In the genomic region with DNA sequence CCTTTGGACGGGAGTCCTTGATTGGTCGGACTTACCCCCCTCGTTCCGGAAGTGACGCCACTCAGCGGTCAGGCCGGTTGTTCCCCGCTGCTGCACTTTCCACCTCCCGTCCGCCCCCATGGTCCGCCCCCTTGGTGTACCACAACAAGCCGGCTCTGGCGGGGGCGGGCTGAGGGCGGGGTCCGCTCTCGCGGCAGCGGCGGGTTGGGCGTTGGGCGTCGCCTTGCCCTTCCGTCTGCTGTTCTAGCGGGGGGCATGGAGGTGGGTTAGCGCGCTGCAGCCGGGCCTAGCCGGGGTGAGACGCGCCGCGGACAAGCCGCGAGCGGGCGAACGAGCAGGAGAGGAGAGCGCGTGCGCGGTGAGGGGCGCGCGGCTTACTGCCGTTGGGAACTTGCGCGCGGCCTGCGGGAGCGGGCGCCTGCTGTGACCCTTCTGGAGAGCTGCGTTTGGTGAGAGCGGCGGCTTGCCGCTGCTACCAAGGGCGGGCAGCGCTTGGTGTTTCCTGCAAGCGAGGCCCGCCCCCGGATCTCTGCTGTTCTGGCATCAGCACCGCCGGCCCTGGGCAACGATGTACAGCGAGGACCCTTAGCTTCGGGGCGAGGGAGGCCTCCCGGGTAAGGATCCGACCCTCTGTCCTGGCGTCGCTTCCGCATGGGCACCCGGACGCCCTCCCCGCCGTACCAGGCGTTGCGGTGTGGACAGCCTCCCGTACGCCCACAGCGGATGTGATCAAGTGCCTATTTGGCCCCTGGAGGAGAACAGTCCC, we compare ENCODE assay signal across 8 mouse cellular contexts. TPM values are rescaled to one million over a fixed set of nuclear protein-coding genes. Genes with fewer than 3 reads are reported as not detected.
DNase-seq lines count a peak whose midpoint lies in the region; ATAC-seq and TF ChIP-seq lines count a peak whose summit lies in the region.

No protein-coding gene starts in this region.

- no peaks in the 10 kb centered on the region for H3K27me3 ChIP-seq in embryonic facial prominence, embryonic 15.5 days
- no peaks in the 10 kb centered on the region for H3K27me3 ChIP-seq in limb, embryonic 14.5 days (ENCODE audit: control insufficient read depth, insufficient read depth, low read length)
- H3K27me3 ChIP-seq in midbrain, postnatal 0 days (ENCODE audit: insufficient read depth, low read length): no peaks in the 10 kb centered on the region

- under 1% methylated on average over 62 of the region's 81 CpGs for WGBS in bone marrow, adult 2 months
- under 1% methylated on average over 81 of the region's 81 CpGs for WGBS in embryonic facial prominence, embryonic 15.5 days
- WGBS in limb, embryonic 14.5 days: under 1% methylated on average over 64 of the region's 81 CpGs
- WGBS in midbrain, postnatal 0 days: under 1% methylated on average over 64 of the region's 81 CpGs

- H3K36me3 ChIP-seq in embryonic facial prominence, embryonic 15.5 days: peaks cover 18% of the 10 kb centered on the region
- H3K36me3 ChIP-seq in limb, embryonic 14.5 days (ENCODE audit: control insufficient read depth, insufficient read depth, low read length): peaks cover 21% of the 10 kb centered on the region
- H3K36me3 ChIP-seq in midbrain, postnatal 0 days (ENCODE audit: insufficient read depth, low read length): peaks cover 11% of the 10 kb centered on the region

- H3K27ac ChIP-seq in bone marrow, adult 2 months (ENCODE audit: control insufficient read depth, insufficient read depth, low read depth, low read length, poor library complexity): peak overlapping the region; percentile 98
- H3K27ac ChIP-seq in embryonic facial prominence, embryonic 15.5 days (replicated peaks): peak overlapping the region; percentile 95
- H3K27ac ChIP-seq in limb, embryonic 14.5 days (replicated peaks; ENCODE audit: low read depth, low read length): peak overlapping the region; percentile 91
- H3K27ac ChIP-seq in midbrain, postnatal 0 days (ENCODE audit: low read depth, low read length): peak overlapping the region; percentile 86

- peaks cover 2% of the 10 kb centered on the region for H3K4me1 ChIP-seq in bone marrow, adult 2 months (ENCODE audit: control insufficient read depth, insufficient read depth, low read length)
- peaks cover 8% of the 10 kb centered on the region; the same call in 1 of the 2 replicates for H3K4me1 ChIP-seq in embryonic facial prominence, embryonic 15.5 days
- peaks cover 10% of the 10 kb centered on the region for H3K4me1 ChIP-seq in limb, embryonic 14.5 days (ENCODE audit: control insufficient read depth, insufficient read depth, low read length)
- H3K4me1 ChIP-seq in midbrain, postnatal 0 days (ENCODE audit: insufficient read depth, low read length): peaks cover 2% of the 10 kb centered on the region; the same call in 1 of the 2 replicates

- H3K9ac ChIP-seq in embryonic facial prominence, embryonic 15.5 days: peak overlapping the region; percentile 84
- peak overlapping the region; percentile 85 for H3K9ac ChIP-seq in limb, embryonic 14.5 days (ENCODE audit: low read depth, low read length, severe bottlenecking)
- H3K9ac ChIP-seq in midbrain, postnatal 0 days (replicated peaks; ENCODE audit: low read length, poor library complexity, severe bottlenecking): peak overlapping the region; percentile 81

- peak; percentile 62; the same call in 1 of the 2 replicates for TF ChIP-seq POLR2A in bone marrow, adult 2 months (IDR thresholded peaks at IDR 0.05; ENCODE audit: borderline replicate concordance, control insufficient read depth, low read depth, low read length)
- 0 out of 2 replicates have a peak, but pooled peaks have one; percentile 43 for TF ChIP-seq POLR2A in limb, embryonic 14.5 days (IDR thresholded peaks at IDR 0.05; ENCODE audit: borderline replicate concordance, extremely low read depth, insufficient read depth, insufficient read length)

- TF ChIP-seq CTCF in bone marrow, adult 2 months (IDR thresholded peaks at IDR 0.05; ENCODE audit: control insufficient read depth, insufficient read depth, low read length): no peak
- TF ChIP-seq CTCF in midbrain, postnatal 0 days (IDR thresholded peaks at IDR 0.05): peak; percentile 20; the same call in 1 of the 2 replicates

- peak overlapping the region; percentile 82 for H3K4me3 ChIP-seq in bone marrow, adult 2 months (replicated peaks; ENCODE audit: control insufficient read depth, low read depth, low read length)
- H3K4me3 ChIP-seq in embryonic facial prominence, embryonic 15.5 days (replicated peaks): peak overlapping the region; percentile 87
- H3K4me3 ChIP-seq in limb, embryonic 14.5 days (replicated peaks; ENCODE audit: low read length): peak overlapping the region; percentile 83
- peak overlapping the region; percentile 66 for H3K4me3 ChIP-seq in midbrain, postnatal 0 days (ENCODE audit: low read depth, low read length)

- H3K4me2 ChIP-seq in embryonic facial prominence, embryonic 15.5 days (replicated peaks): peak overlapping the region; percentile 72
- peak overlapping the region; percentile 68 for H3K4me2 ChIP-seq in limb, embryonic 14.5 days (replicated peaks; ENCODE audit: low read depth, low read length, severe bottlenecking)
- H3K4me2 ChIP-seq in midbrain, postnatal 0 days (ENCODE audit: low read depth, low read length, poor library complexity, severe bottlenecking): peak overlapping the region; percentile 62

- peak; percentile 98 for ATAC-seq in embryonic facial prominence, embryonic 15.5 days (ENCODE audit: insufficient number of reproducible peaks, low FRiP score, low TSS enrichment, low read depth)
- peak; percentile 99 for ATAC-seq in limb, embryonic 14.5 days (ENCODE audit: low FRiP score, low read depth)
- peak; percentile 98 for ATAC-seq in midbrain, postnatal 0 days (ENCODE audit: low FRiP score)

- no peaks in the 10 kb centered on the region for H3K9me3 ChIP-seq in embryonic facial prominence, embryonic 15.5 days (replicated peaks)
- H3K9me3 ChIP-seq in limb, embryonic 14.5 days (ENCODE audit: control insufficient read depth, low read length): no peaks in the 10 kb centered on the region
- H3K9me3 ChIP-seq in midbrain, postnatal 0 days (ENCODE audit: low read length): no peaks in the 10 kb centered on the region

- DNase-seq in 416B (ENCODE audit: low read depth): peak; percentile 100
- DNase-seq in heart, adult 8-10 months (ENCODE audit: low spot score): peak; percentile 98
- DNase-seq in kidney, adult 9 months: peak; percentile 99
- peak; percentile 99 for DNase-seq in limb, embryonic 14.5 days (ENCODE audit: low spot score)
- DNase-seq in midbrain, postnatal 0 days (ENCODE audit: low spot score): peak; percentile 99
- DNase-seq in spleen, postnatal 14 days (ENCODE audit: low spot score in 2 of 2): peak; percentile 96 to 98

RNA-seq across cellular contexts. Expression of gene Setx, which starts 1.1 kb away (rescaled TPM):
- polyA plus RNA-seq in bone marrow, adult 2 months (2011; ENCODE audit: insufficient read depth, insufficient read length, low replicate concordance, missing spikeins): 7.9 and 10.8 TPM in 2 replicates
- 6.5 and 8.7 TPM in 2 replicates for polyA plus RNA-seq in embryonic facial prominence, embryonic 15.5 days (2015; fragmentation: Nextera tagmentation; extraction: Ambion mirVana)
- 10 to 100 TPM; 29.3 to 36.3 (median 33.8) TPM for total RNA-seq in heart, adult 8-10 months (2022)
- 8.9 and 10.0 TPM in 2 replicates for polyA plus RNA-seq in limb, embryonic 14.5 days (2012; rRNA removed)
- polyA plus RNA-seq in limb, embryonic 14.5 days (2014; fragmentation: Nextera tagmentation; extraction: Ambion mirVana): 10.0 and 13.2 TPM in 2 replicates
- total RNA-seq in midbrain, postnatal 0 days (2014; rRNA removed): 43.2 and 75.4 TPM in 2 replicates
- polyA plus RNA-seq in midbrain, postnatal 0 days (2015; fragmentation: Nextera tagmentation; extraction: Ambion mirVana): 13.0 and 16.8 TPM in 2 replicates

Comparison
In these comparisons a context has a peak if more than half of its experiments do, and no peak if none do; other contexts are left out.
1. Peak in every context shown above with its lines: DNase-seq, ATAC-seq, H3K4me3 ChIP-seq and H3K27ac ChIP-seq.